Mouse (Mus musculus) spleen, postnatal 14 days (tissue): ENCODE measurements around the gene Thada.

ENCODE experiments used
- DNase-seq, 2 experiments: peaks; one replicate each; pipeline ENCODE4 v3.0.0; 2021 to 2022; ENCODE audit warnings: low spot score in 2 of 2

Thada gene

DNA sequence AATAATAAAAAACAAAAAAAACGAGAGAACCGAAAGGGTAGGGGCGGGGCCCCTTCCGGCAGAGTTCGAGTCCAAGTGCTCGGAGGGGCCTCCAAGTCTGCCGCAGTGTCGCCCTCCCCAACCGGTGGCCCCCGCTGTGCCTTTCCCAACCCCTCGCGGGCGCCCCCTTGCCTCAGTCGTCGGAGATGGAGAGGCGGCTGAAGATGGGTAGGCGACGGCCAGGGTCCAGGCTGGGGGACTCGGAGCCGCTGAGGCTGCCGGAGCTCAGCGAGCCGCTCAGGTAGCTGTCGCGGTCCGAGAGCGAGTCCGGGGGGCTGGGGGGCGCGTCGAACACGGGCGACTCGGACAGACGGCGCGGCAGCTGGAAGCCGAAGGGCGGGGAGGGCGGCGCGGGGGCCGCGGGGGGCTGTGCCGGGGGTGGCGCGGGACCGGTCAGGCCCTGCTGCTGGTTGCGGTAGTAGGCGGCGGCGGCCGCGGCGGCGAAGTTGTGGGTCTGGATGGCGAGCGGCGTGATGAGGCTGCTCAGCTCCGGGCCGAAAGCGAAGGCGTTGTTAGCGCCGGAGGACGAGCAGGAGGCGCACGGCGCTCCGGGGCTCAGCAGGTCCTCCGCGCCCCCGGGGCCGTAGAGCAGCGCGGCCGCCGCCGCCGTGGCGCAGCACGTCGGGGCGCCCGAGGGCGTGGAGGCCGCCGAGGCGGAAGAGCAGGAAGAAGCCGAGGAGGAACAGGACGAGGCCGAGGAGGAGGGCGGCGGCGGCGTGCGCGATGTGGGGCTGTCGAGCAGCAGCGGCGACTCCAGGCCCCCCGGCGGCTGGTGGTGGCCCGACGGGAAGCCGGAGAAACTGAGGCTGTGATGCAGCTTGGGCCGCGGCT, 280.2 kb downstream of the Thada start:
- peak; percentile 70 to 81 for DNase-seq

DNA sequence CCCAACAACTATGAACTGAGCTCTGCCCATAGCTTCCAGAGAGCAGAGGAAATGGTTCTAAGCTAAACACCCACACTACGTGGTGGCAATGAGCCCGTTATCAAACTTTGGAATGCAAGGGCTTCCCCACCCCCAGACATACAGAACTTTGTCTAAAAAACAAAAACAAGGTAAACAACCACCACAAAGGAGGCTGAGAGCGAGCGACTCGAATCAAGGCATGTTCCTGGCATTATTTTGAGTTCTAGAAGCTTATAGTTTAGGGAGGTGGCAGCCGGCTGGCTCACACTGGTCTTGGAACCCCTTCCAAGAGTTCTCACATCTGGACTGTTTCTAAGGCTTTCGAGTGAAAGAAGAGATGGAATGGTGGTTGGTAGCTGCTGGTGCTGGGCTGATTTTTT, 281.0 kb downstream of the Thada start:
- DNase-seq = no peak

DNA sequence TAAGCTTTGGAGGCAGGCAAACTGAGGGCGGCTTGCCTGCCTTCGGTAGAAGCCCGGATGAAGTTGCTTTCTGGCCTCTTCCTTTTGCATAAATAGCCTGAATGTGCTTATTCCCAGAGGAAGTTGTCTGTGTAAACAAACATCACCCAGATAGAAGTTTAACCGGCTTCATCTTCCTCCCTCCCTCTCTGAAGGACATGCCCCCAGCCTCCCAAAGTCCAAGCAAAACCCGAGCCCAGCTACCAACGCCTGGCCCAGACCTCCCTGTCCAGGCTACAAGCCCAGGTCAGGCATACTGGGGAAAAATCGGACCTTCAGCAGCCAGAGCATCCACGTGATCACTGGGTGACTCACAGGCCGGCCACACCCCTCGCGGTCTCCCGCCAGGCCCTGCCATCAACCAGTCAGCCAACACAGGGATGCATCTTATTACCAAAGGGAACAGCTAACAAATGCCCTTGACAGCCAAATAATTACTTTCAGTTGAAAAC, 282.7 kb downstream of the Thada start:
- DNase-seq = peak; percentile 69 to 71

DNA sequence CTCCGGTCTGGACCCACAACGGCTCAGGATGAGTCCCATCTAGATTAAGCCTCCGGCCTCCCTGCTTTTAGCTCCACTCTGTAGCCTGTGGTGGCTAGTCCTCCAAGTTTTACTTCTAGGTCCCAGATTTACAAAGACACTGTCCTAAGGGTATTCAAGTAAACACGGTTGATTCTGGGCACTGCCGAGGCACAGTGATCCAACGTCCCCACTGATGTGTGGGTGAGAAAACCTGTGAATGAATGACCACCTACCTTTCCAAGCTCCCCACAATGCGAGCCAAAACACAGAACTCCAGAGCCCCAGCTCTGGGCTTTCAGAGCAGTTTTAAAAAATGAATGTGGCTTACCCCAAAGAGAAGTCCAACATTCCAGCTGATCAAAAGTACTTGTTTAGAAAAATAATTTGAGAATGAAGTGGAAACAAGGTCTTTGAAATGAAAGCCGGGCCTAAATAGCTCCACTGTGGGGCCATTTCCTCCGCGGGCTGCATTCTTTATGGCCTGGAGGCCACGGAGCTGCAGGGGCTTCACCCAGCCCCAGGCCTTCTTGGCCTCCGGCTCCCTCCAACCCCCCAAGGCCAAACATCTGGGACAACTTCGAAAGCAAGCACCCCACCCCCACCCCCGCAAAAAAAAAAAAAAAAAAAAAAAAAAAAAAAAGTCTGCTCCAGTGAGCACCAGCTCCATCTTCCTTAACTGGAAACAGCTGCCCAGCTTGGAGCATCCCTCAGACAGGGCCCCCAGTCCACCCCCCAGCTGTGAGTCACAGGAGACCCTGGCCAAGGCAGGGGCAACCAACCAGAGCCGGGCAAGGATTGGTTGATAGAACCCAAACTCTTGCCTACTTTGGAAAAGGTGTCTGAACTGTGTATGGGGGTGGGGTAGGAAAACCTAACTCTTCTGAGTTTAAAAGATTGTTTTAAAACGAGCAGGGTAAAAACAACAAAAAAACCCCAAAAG, 283.4 kb downstream of the Thada start:
- no peak for DNase-seq

DNA sequence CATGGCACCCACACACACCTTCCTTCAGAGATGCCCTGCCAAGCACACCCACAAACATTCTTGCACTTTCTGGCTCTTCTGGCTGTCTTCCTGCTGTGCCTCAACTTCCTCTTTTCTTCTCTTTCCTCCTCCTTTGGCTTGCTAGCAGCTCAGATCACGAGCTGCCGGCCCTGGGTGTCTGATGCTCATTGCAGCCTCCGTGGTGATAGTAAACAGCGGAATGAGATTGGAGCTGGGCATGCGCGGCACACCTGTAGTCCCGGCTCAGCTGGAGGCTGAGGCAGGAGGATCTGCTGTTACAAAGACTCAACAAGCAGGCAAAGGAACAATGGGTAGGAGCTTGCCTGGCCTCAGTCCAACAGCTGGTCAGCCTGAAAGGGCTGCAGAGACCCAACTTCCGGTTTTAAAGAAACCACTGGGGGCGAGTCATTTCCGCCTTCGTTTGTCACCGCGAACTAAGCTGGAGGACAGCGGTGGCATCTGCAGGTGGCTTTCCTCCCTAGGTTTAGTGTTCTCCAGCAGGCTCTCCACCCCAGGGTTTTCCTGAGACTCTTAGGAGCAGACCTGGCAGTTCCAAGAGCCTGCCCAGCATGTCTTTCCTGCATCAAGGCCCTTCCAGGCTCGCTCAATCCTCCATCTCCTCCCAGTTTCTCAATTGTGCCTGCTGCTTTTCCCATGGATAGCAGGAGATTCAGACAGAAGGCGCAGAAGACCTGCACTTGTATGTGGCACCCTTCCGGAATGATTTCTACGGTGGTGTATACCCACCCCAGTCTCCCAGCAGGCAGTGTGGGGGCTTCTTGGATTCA, 284.3 kb downstream of the Thada start:
- peak in 1 of 2 experiments; percentile 63 for DNase-seq

DNA sequence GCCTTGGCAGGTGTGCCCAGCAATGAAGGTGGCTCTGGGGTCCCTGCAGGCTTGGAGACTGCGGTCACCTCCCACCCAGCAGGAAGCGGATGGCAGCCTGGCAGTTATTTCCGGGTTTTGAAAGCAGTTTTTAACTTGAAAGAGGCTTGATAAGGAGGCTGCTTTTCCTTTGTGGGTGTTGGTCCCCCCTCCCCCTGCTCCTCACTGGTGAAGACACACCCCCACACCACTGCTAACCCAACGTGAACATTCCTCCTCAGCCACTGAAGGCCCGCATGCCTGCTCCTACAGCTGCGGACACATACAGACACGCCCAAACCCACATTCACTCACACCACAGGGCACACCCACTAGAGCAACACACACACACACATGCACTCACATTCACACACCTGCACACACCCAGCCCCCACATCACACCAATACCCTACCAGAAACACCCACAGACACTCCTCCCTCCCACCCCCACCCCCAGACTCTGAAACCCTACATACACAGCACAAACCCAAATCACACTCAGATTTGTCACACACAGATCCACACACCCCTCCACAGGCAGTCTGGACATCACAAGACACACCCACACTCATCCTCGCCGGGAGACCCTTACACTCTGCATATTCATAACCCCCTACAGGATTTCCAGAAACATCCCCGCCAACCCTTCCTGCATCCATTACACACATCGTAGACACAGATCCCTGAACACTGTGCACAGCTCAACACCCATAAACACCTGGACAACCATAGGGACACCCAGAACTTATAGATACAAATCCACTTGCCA, 285.1 kb downstream of the Thada start:
- DNase-seq = peak in 1 of 2 experiments; percentile 60

DNA sequence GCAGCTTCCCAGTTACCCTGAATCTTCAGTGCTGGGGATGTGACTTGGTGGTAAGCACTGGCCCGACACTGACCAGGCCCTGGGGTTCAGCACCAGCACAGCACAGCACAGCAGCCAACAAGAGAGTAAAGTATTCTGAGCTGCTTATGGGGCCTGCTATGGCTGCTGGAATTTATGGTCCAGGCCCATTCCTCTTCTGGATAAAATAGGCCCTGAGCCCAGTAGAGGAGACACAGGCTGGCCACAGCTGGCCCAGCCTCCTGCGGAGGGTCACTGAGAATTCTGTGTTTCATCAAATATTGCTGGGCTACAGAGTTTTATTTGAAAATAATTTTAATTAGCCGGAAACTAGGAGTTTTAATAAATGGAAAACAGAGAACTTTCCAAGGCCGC, 286.0 kb downstream of the Thada start:
- peak in 1 of 2 experiments; percentile 3 for DNase-seq

DNA sequence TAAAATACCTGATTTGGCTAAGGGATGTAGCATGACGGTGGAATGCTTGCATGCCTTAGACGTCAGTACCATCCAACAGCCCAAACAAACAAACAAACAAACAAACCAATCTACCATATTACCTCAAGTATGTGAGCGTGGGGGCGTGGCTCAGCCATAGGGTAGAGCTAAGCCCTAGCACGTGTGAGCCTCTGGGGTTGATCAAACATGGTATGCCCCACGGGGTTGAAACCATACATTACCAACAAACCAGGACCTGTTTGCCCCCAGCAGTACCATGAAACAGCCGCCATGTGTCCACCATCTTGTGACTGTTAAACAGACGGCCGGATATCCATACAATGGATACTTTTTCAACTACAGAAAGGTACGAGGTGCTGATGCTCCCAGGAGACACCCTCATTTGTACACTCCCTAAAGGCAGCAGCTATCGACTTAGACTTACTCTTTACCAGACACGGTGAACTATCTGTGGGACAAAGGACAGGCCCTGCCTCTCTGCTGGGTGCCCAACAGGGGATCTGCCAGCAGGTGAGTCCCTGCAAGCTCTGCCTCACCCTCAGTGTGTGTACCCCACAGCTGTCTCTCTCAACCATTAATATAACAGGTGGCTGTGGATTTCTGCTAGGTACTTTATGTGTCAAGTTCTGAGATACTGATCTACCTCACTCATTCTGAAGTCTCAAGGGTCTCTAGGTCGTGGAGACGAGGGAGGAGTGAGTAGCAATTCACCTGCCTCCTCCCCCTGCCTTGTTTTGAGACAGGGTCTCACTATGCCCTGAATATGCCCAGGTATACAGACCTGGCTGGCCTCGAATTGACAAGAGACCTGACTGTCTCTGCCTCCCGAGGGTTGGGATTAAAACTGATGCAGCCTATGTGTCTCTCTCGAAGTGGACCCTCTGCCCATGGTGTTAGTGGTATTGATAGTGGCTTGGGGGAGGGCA, 286.7 kb downstream of the Thada start:
- DNase-seq = no peak

DNA sequence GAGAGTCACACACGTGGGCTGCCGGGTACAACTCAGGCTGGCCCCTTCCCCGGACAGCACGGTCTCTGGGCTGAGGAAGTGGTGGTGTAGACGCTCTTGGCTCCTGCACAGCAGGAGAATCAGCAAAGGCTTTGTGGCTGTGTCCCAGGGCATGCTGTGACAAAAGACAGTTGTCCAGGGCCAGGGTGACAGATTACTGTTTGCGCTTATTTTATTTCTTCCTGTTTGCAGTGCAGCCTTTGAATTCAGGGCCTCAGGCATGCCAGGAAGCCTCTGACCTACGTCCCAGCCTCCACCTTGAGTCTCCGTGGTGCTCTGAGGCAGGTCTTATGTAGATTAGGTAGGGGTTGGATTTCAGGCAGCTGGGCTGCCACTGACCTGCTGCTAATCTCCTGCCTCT, 288.5 kb downstream of the Thada start:
- peak in 1 of 2 experiments; percentile 5 for DNase-seq

DNA sequence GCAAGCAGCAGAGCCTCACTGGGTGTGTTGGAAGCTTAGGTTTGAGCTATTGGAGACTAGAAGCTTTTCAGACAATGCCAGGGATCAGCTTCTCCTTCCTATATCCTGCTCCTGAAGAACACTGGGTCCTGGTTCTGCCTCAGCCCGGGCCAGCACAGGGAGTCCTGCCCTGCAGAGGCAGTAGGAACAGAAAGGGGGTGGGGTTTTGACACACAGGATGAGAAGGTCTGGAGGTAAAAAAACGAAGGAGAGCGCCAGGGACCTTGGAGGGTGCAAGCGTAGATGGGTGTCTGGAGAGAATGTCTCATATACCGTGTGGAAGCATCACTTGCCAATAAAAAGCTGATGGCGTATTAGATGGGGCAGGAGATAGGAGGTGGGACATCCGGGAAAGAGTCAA, 289.6 kb downstream of the Thada start:
- peak in 1 of 2 experiments; percentile 3 for DNase-seq

DNA sequence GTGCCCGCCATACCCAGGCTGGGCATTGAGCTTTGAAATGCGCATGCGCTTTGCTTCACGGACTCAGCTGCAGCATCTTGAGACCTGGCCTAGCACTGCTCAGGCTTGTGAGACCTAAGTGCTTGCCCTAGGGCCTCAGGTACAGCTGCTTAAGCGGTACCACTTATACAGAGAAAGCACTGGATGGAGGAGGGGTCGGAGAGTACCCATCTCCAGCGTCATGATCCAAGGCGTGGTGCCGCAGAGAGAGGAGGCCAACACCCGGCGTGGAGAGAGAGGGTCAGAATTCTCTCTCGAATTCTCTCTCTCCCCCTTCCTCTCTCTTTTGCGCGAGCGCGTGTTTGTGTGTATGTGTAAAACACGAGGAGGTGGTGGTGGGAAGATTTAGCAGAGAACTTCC, 290.8 kb downstream of the Thada start:
- peak in 1 of 2 experiments; percentile 5 for DNase-seq

DNA sequence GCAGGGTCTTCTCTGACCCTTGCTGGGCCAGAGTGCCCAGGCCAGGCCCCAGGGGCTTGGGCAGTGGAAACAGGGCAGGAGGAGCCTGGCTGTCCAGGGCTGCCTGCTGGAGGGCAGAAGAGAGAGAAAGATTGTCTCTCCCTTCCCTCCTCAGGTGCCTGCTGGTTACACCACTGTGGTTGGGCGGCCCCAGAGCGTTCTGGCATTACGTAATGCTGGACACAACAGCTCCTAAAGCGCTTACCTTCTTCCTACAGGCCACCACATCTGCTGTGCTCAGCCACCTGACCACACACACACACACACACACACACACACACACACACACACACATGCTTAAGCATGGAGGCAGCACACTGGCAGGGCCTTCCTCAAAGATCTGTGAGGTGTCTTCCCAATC, 298.6 kb downstream of the Thada start:
- peak; percentile 1 to 4 for DNase-seq

DNA sequence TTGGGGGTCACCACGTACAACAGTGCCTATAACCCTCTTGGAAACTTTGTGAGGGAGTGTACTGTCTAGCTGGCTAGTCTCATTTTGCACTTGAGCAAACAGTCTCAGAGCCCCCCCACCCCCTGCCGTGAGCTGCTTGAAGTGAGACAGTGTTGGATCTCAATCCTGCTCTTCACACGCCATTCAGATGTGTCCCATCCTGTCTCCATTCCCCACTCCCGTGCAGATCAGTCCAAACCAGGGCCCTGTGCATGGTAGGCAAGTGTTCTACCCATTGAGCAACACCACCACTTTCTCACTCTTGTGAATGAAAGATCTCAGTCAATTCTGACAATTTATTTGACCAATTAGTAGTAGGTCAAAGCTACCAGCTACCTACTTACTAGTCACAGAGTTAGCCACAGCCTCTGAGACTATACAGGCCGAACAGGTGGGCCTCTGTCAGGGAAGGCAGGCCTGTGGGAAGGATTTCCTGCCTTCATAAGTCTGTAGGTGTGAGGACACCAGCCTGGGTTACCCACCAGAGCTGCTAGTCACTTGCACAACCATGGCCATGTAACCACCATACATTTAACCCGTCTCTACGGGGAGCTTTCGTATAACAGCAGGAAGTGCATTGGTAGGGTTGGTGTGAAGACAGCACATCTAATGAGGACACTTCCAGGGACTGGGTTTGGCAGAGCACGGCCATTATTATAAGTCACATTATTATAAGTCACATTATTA, 299.7 kb downstream of the Thada start:
- peak; percentile 0 to 5 for DNase-seq

DNA sequence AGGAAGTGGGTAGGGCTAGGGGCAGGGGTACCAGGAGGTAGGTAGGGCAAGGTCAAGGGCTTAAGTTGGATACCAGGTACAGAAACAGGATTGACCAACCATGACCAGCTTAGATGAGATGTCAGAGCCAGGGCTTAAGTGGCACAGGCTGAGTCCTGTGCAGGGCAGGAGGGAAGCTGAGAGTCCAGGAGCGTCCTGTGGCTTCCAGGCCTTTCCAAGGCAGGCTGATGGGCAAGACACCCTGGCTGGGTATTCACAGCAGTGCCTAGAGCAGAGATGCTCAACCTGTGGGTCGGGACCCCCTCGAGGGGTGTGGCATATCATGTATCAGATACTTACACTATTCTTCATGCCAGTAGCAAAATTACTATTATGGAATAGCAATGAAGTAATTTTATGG, 300.3 kb downstream of the Thada start:
- DNase-seq = peak; percentile 0 to 4

DNA sequence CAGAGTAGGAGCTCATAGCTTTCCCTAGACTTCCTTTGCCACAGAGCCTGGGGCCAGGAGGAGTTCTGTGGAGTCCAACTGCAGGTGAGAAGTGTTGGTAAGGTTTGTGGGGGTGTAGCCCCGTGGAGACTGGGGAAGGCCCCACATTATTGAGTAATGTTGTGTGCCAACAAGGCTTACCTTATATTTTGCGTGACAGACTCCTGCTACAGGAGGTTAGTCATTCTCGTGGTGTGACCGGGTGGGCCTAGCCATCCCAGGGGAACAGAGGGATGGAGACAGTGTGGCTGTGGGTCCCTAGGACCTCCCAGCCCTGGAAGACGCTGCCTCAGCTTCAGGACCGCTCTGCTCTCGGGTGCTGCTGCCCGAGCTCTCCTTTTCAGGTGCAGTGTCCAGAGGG, 301.9 kb downstream of the Thada start:
- peak in 1 of 2 experiments; percentile 4 for DNase-seq

DNA sequence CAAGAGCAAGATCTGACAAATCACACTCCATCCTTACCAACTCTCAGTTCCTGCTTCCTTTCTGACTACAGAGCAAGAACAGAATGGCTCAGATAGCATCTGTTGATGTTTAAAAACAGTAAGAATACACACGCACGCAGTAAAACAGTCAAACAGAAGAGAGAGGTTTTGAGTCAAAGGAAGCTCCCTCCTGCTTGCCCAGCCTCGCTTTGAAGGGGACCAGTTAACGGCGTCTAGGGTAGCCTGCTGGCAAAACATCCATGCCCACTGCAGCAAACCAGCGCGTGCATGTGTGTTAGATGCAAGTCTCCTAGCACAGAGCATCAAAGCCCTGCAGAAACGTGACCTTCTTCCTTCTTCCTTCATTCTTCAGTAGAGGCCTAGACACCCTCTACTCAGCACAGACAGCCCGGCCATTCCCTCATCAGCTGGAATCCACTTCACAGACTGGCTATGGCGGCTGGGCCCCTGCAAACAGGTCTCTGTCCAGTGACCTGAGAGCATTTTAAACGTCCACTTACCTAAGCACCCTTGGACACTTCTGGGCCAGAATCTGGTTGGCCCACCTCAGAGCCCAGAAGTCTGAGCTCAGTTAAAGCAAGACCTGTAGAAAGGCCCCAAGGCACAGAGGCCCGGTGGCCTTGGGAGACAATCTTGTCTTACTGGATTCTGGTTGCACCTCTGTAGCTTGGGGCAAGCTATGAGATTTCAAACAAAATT, 302.8 kb downstream of the Thada start:
- DNase-seq = peak; percentile 1 to 7

DNA sequence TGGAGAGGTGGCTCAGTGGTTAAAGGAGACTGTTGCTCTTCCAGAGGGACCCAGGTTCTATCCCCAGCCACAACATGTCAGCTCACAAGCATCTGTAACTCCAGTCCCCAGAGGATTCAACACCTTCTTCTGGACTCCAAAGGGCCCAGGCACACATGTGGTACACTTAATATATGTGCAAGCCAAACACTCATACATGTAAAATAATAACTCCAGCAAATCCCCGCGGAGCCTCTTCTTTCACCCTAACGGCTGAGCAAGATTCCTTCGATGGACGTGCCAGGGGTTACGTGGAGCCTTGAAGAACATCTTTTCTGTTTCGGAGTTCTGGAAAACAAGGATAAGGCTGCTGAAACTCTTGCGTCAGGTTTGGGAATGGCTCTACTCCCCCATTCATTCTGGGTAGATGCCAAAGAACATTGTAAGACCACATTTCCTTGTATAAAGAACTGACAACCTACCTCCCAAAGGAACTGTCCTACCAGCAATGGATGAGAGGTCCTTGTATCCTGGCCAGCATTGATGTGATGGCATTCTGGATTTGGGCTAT, 303.7 kb downstream of the Thada start:
- DNase-seq = peak; percentile 0 to 6
